Mouse (Mus musculus) spleen, postnatal 14 days (tissue): Measurements from ENCODE around the gene Il17rd.

Source experiments
- DNase-seq, 2 experiments: peaks; one replicate each; pipeline ENCODE4 v3.0.0; 2021 to 2022; ENCODE audit warnings: low spot score in 2 of 2

Il17rd gene

DNA sequence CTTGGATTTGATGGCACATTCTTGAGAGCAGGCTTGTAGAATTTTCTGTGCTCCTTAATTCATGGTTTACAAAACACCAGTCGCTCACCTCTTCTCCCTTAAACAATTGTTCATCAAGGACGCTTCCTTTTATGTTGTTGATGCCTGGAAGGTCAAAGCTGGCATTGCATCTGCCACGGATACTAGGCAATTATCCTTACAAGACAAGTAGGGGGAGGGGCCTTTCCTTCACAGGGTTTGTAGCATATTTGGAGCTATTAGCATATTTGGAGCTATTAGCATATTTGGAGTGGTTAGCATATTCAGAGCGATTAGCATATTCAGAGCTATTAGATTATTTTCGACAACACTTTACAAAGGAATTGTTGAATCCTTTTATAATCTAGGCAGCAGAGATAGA is 55.5 kb downstream of the Il17rd start:
- DNase-seq = no peak

DNA sequence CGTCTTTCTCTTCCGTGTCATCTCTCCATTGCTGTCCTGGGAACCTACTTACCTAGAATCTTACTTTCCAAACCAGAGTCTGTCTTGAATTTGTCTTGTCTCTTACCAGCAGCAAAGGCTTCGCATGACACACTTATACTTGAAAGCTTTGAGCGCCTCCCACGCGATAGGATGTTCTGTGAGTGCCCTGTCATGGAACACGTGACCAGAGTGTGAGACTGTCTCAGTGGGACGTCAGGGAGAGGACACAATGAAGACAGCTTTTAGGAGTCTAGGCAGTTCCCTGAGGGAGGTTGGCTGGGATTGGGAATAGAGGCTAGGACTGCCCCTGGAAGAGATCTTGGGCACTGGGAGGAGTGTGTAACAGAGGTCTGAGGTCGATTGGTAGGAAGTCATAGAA is 57.4 kb downstream of the Il17rd start:
- no peak for DNase-seq

- DNase-seq = peak in 1 of 2 experiments; percentile 29
Measured at GRCm38 (mm10) chr14:27096779-27097178, 58.0 kb downstream of the Il17rd start.

DNA sequence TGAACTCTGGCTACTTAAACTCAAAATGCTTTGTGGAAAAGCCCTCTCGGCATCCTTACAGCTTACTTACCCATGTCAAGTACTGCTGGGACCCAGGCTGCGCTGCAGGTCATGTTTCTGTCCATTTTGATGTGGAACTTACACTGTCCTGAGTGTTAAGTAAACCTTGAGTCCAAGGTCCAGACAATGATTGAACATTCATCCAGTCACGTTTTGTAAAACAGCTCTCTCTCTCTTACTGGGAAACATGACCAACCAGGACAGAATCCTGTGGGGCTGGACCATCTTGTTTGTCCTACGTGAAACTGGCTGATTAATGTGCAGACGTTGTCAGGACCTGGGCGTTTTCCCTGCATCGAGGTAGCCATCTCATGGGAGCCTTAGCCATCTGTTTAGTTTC is 63.0 kb downstream of the Il17rd start:
- DNase-seq = no peak

DNA sequence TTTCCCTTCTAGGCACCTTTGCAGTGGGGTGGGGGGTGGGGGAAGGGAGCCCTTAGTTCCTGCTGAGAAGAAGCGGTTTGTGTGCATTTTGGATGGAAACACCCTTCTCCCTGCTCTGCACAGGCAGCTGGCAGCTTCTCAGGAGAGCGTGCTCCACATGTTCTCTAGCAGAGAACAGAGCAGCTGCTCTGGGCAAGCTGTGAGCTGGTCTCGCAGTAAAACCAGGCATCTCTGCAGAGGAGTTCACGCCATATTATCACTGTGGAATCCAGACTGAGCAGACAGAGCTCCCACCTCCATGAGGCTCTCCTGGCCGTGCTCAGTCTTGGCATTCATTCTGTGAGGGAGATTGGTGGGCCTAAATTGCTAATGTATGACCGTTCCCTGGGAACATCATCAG is 64.0 kb downstream of the Il17rd start:
- no peak for DNase-seq

DNA sequence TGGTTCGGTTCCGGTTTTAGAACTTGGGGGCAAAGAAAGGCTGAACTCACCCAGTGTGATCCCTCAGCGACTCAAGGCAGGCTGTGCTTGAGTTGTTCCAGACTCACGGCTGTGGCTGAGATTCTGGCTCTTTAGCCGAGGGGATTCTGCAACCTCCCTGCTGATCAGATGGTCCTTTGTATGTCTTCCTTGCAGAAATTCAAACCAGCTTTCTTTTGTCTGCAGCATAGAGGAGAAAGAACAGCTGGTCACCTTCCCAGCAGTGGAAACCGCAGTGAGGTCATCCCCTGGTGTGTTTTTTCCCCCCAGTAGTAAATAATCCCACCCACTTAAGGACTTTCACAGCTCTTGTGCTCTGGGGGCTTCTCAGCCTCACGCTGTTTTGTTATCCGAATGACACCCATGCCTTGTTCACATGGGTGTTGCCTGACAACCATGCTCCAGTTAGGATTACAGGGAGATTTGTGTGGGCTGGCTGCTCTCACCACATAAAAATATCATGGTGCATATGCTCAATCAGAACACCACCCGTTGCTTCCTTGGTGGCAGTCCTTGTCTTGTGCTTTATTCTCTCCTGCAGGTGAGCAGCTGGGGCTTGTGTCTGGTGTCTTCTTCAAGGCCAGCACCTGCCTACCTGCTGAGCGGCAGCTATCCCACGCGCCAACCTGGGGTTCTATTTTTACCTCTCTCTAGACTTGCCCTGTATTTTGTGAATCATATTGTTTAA is 67.2 kb downstream of the Il17rd start:
- DNase-seq = no peak

GRCm38 (mm10) chr14:27108748-27109504 is 70.2 kb downstream of the Il17rd start:
- no peak for DNase-seq

GRCm38 (mm10) chr14:27114362-27115274 is 75.9 kb downstream of the Il17rd start, which contains the start of gene Arhgef3:
Gene Arhgef3, plus strand, starts transcription at chr14:27114899.
- DNase-seq = no peak

DNA sequence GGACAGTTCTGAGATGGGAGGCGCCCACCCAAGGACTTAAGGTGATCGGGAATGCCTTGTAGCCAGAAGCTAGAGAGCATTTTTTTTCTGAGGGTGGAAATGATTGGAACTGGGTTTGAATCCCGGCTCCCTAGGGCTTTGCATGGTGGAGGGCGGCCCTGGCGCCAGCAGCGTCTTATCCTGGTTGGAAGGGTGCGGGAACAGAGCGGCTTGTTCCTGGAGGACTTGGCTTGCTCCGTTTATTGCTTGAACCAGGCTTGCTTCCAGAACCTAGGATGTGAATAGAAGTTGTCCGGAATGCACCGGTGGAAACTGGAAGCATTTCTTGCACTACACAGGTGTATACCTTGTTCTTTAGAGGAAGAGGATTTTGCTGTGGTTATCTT is 76.5 kb downstream of the Il17rd start:
- DNase-seq = no peak

DNA sequence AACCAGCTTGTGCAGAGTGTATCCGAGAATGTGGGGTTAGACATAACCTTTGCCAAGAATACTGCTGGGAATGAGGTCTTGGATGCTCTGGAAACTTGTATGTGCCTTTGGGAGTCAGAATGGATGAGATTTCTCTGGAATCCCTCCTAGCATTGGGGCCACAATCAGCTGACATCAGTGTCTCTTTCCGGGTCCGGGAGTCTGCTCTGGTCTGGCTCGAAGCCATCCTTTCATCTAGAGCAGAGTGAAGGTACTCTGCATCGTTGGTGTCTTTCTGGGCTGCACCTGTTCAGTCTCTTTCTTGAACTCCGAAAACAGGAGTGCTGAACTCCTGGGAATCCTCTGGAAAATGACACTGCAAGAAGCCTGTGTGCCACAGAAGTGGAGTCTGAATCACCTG is 77.2 kb downstream of the Il17rd start:
- DNase-seq = no peak

- no peak for DNase-seq
Measured at GRCm38 (mm10) chr14:27116577-27117165, 77.9 kb downstream of the Il17rd start.

- no peak for DNase-seq
Measured at GRCm38 (mm10) chr14:27118546-27118945, 79.8 kb downstream of the Il17rd start.

DNA sequence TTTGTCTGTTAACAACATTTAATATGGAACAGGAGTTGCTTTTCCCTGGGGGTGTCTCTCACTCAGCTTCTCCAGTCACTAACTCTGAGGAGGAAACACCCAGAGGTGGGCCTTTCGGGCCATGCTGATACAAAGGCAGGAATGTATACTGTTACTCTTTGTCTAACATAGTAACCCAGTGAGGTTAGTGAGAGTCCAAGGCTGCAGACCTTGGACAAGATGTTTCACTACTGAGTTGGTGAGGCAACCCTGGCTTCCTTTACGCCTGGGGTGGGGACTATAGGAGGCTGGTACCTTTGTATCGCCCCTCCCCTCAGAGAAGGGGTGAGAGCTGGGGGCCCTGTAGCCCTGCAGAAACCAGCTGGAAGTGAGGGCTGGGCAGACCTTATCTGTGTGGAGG is 83.9 kb downstream of the Il17rd start:
- DNase-seq = no peak

GRCm38 (mm10) chr14:27123543-27123942 is 84.8 kb downstream of the Il17rd start:
- no peak for DNase-seq

GRCm38 (mm10) chr14:27130031-27130430 is 91.3 kb downstream of the Il17rd start:
- DNase-seq = no peak

- no peak for DNase-seq
Measured at GRCm38 (mm10) chr14:27130676-27131075, 91.9 kb downstream of the Il17rd start.

DNA sequence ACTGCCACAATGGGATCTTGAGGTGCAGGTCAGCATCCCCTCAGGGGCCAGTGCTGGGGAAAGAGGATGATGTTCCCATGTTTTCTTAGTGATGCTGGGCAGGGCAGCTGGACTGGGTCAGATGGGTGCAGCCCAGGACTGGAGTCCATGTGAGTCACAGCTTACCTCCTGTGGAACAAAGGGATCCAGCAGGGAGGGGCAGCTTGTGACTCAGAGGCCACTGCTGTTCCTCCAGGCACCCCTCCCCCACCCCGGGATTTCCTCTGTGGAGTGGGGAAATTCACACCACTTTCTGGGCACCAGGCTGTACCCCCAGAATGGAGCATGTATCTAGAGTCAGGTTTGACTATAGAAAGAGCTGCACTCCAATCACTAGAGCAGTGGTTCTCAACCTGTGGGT is 92.8 kb downstream of the Il17rd start:
- no peak for DNase-seq

DNA sequence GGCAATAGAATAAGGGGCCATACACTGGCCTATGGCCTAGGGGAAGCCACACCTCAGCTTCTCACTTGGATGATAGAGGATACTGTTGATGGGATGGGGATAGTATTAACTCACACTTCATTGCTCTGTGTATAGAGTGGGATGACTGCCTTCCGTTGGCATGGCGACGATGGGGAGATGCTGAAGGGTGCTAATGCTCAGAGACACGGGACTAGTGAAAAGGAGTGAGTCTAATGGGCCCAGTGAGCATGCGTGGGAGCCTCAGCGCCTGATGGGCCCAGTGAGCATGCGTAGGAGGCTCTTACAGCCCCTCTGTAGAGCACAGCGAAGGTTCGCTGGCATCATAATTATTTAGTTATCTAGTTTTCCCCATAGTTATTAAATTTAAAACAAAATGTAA is 100.2 kb downstream of the Il17rd start:
- DNase-seq = no peak

- no peak for DNase-seq
Measured at GRCm38 (mm10) chr14:27139968-27140367, 101.2 kb downstream of the Il17rd start.

DNA sequence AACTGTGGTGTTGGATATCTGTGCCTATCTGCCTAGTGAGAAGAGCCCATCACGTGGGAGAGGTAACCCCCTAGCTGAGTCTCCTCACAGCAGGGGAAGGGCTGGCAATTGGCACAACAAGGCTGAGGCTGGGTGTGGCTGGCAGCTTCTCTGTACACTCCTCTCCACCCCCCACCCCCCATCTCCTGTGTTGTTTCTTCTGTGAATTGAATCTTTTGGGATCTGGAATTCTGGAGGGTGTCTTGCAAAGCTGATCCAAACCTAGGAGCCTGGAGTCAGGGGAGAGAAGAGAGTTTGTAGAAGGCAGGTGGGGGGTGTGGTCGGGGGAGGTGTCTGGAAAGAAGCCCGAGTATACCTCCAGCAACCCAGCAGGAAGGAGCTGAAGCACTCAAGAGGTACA is 102.7 kb downstream of the Il17rd start:
- no peak for DNase-seq

GRCm38 (mm10) chr14:27142680-27143079 is 103.9 kb downstream of the Il17rd start:
- DNase-seq = no peak
